In the genomic region with DNA sequence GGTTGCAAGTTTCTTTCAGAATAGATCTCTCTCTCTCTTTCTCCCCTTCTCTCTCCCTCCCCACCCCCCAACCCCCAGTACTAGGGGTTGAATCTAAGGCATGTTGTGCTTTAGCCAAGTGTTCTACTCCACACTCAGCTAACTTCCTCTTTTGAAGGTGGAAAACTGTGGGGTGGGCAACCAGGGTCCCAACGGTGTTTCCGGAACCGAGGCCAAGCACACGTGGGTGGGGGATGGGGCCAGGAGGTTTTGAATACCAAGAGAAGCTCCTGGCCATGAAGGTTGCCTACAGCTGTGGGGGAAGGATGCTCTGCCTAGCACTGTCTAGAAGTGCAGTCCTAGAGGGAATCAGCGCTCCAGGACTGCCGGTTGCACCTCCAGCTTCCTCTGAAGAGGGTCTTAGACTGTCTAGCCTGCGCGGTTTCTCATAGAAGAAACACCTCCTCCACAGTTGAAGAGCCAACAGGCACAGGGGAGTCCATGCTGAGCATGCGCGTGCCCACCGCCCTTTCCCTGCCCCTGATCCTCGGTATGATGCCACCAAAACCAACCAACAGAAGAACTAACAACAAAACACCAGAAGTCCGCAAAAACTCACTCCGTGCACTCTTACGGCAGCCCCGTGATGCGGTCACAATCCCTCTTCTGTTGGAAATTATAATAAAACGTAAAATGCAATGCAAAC, we compare ENCODE assay signal across 11 mouse cellular contexts. TPM values are rescaled to one million over a fixed set of nuclear protein-coding genes. Genes with fewer than 3 reads are reported as not detected.
A peak's percentile ranks its signal among the peaks of the same experiment; 100 is the strongest.
DNase-seq lines count a peak whose midpoint lies in the region; TF ChIP-seq lines count a peak whose summit lies in the region.
"Had no signal": no experiment of that assay in that cellular context is flagged by ENCODE, and none has a peak within 500 bp of the region (broad histone marks: within the 10 kb centered on the region; RNA-seq: fewer than 3 reads in every experiment).

No protein-coding gene starts in this region.

- no peaks in the 10 kb centered on the region for H3K27me3 ChIP-seq in small intestine, adult 2 months (ENCODE audit: control insufficient read depth, insufficient read depth, low read length)
- H3K27me3 ChIP-seq: heart, embryonic 15.5 days; midbrain, embryonic 12.5 days had no signal

- H3K4me1 ChIP-seq in lung, adult 2 months (ENCODE audit: control insufficient read depth, insufficient read depth, low read length) = peaks cover 2% of the 10 kb centered on the region; the same call in 1 of the 2 replicates
- peaks cover 18% of the 10 kb centered on the region; the same call in 1 of the 2 replicates for H3K4me1 ChIP-seq in small intestine, adult 2 months (ENCODE audit: control insufficient read depth, insufficient read depth, insufficient read length, low read length)
- H3K4me1 ChIP-seq: midbrain, embryonic 12.5 days had no signal

- no peak for TF ChIP-seq POLR2A in lung, adult 2 months (IDR thresholded peaks at IDR 0.05; ENCODE audit: borderline replicate concordance, extremely low read depth, low read depth, low read length)
- no peak for TF ChIP-seq POLR2A in small intestine, adult 2 months (IDR thresholded peaks at IDR 0.05; ENCODE audit: low read depth, low read length)

- peak overlapping the region; percentile 4 for H3K4me3 ChIP-seq in lung, adult 2 months (replicated peaks; ENCODE audit: extremely low read depth, low read depth, low read length)
- peak overlapping the region; percentile 92 for H3K4me3 ChIP-seq in small intestine, adult 2 months (ENCODE audit: low read depth, low read length)
- H3K4me3 ChIP-seq: heart, embryonic 15.5 days; midbrain, embryonic 12.5 days had no signal

- TF ChIP-seq CTCF in lung, adult 2 months (IDR thresholded peaks at IDR 0.05; ENCODE audit: insufficient read depth, low read length) = no peak
- no peak for TF ChIP-seq CTCF in small intestine, adult 2 months (IDR thresholded peaks at IDR 0.05; ENCODE audit: extremely low read depth, insufficient read length, insufficient replicate concordance, low read depth, low read length)

- peaks cover 45% of the 10 kb centered on the region for H3K36me3 ChIP-seq in small intestine, adult 2 months (ENCODE audit: control insufficient read depth, insufficient read depth, low read length)
- H3K36me3 ChIP-seq: heart, embryonic 15.5 days; midbrain, embryonic 12.5 days had no signal

- peak overlapping the region; percentile 93 for H3K27ac ChIP-seq in small intestine, adult 2 months (ENCODE audit: insufficient read depth, low read depth, low read length)
- H3K27ac ChIP-seq: heart, embryonic 15.5 days; midbrain, embryonic 12.5 days had no signal

- WGBS in lung, adult 2 months = 66% methylated on average over 18 of the region's 18 CpGs
- WGBS in small intestine, adult 2 months = 23% methylated on average over 18 of the region's 18 CpGs

- DNase-seq in lung, adult 2 months = no peak
- no peak for DNase-seq in lung, adult 18-20 months
- peak; percentile 35 for DNase-seq in liver
- DNase-seq in cerebellum, adult 8-10 months = no peak
- DNase-seq in c-Kit-positive CD71-positive TER-119-positive erythroid progenitor cells, embryonic 14.5 days (ENCODE audit: low spot score) = no peak
- no peak for DNase-seq in right cerebral cortex, postnatal 36 days (ENCODE audit: low spot score in 2 of 2)
- DNase-seq in right cerebral cortex, postnatal 4 days = no peak
- DNase-seq: adrenal gland, postnatal 36 days had no signal

RNA-seq across cellular contexts. Expression of a gene that starts 2.7 kb away (rescaled TPM):
- polyA plus RNA-seq in lung, adult 2 months (2012; rRNA removed) = 49.8 and 87.4 TPM in 2 replicates
- 1,430 and 1,806 TPM in 2 replicates for polyA plus RNA-seq in small intestine, adult 2 months (2012; rRNA removed)

RNA-seq across cellular contexts. Expression of a gene that starts 51.3 kb away (rescaled TPM):
- polyA plus RNA-seq in lung, adult 2 months (2012; rRNA removed) = 14.2 and 20.9 TPM in 2 replicates
- polyA plus RNA-seq in small intestine, adult 2 months (2012; rRNA removed) = 7.3 and 14.0 TPM in 2 replicates

Comparison
In these comparisons a context has a peak if more than half of its experiments do, and no peak if none do; other contexts are left out.
1. RNA of a gene that starts 2.7 kb away (polyA plus RNA-seq): 1,430 to 1,806 TPM in small intestine, adult 2 months; 49.8 to 87.4 TPM in lung, adult 2 months; every median in the first group is over 10 times any median in the second.